Mouse (Mus musculus) right cerebral cortex, postnatal 36 days (tissue): ENCODE measurements around the gene Strn.
A peak's percentile ranks its signal among the peaks of the same experiment; 100 is the strongest.

Experiments
- DNase-seq, 2 experiments: peaks; one replicate each; pipeline ENCODE4 v3.0.0; 2022; ENCODE audit warnings: low spot score in 2 of 2, mixed read lengths in 1 of 2

Gene Strn

DNA sequence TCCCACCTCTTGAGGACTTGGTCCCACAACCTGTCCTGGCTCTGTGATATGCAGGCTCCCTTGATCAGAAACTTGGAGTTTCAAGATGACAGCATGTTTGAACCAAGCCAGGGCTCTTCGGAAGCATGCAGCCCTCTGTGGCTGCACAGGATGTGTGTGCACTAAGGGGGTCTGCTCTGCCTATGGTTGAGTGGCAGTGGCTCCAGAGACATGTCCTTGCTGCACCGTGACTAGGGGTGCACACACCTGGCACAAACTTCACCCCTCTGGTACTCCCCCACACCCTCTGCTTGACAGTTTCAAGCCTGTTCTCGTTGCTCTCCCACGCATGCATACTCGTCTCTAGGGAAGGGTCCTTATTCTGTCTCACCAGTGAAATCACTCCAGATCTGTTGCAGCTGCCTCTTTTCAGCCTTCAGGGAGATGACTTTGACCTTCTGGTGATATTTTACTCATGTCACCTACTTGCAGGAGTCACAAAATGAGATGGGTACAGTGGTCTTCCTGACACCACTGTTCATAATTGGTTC, 118.8 kb downstream of the Strn start:
- no peak for DNase-seq

- no peak for DNase-seq
Observed at GRCm38 (mm10) chr17:78615096-78615495, 121.9 kb downstream of the Strn start.

GRCm38 (mm10) chr17:78614481-78614880, 122.5 kb downstream of the Strn start:
- DNase-seq = no peak

DNA sequence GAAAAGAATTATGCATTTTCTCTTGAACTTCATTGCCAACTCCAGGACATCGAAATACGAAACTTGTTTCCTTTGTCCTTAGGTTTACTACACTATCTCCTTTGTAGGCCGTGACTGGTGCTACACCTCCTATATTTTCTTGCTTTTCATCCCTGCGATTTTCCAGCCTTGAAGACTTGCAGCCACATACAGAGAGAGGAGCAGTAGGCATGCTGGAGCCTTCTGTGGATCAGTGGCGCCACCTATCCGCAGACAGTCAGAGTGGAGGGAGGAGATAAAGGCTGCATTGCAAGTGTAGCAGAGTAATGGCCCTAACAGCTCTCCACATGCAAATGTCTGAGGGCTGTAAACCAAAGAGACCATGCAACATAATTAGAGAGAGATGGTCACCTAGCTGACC, 125.9 kb downstream of the Strn start:
- no peak for DNase-seq

- DNase-seq = no peak
Observed at GRCm38 (mm10) chr17:78609191-78609855, 127.7 kb downstream of the Strn start.

GRCm38 (mm10) chr17:78608716-78609115, 128.3 kb downstream of the Strn start:
- DNase-seq = no peak

- DNase-seq = no peak
Observed at GRCm38 (mm10) chr17:78608135-78608670, 128.8 kb downstream of the Strn start.

- no peak for DNase-seq
Observed at GRCm38 (mm10) chr17:78604431-78604830, 132.6 kb downstream of the Strn start.

DNA sequence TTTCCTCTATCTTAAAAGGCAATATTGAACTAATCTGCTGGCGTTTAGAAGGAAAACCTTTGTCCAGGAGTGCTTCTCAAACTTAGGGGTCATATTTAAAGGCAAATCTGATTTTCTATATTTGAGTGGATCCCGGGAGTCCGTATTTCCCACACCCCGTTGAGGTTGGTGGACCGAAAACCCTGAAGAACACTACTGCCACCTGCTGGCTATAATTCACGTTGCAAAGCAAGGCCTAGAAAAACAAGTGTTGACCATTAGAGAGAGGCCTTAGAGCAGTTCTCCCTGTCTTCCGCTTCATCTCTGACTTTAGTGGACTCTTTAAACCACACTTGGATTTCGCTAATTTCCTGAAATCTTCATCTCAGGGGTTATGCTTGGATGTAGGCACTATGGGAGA, 133.1 kb downstream of the Strn start:
- DNase-seq = peak; percentile 56 to 59

DNA sequence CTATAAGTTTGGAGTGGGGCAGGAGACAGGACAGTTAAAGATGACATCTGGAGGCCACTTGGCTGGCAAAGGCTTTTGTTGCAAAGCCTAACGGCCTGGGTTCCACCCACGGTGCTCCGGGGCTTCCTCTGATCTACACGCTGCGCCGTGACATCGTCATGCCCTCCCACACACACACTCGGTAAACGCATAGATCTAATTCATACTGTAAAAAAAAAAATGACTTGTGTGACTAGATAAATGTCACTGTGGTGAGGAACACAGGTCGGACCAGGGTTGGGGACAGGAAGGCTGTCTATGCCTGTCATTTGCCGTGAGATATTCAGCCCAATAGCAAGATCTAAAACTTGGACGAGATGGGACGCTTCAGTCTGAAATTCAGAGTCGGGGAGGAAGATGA, 134.7 kb downstream of the Strn start:
- no peak for DNase-seq

DNA sequence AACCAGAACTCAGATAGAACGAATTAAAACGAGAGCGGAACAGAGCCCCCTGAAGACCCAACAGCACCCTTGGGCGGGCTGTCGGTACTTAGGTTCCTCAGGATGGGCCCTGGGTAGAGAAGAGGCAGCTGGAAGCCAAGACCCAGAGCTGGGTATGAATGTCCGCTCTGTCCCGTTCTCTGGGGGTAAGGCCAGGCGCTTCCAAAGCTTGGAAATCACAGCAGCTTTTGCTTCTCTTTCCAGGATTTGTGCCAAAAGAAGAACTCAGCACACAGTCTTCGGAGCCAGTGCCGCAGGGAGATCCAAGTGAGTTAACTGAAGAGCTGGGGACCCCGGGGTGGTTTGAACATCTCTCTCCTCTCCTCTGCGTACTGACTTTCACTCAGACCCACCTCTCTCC, 135.4 kb downstream of the Strn start:
- no peak for DNase-seq

GRCm38 (mm10) chr17:78601042-78601441, 136.0 kb downstream of the Strn start:
- no peak for DNase-seq
